Comparison of ENCODE assay signal across 1 mouse cellular context in genomic region chr9:70682202-70682601, GRCm38 (mm10).
TF ChIP-seq lines count a peak whose summit lies in the region.

No protein-coding gene starts in this region.

TF ChIP-seq in MEL, 35 proteins besides CTCF, POLR2A, EP300 and RAD21 (continued from another document):
- TF ChIP-seq BHLHE40 (IDR thresholded peaks at IDR 0.05; ENCODE audit: borderline replicate concordance, low read depth, low read length) (no peak), MYC (IDR thresholded peaks at IDR 0.05; ENCODE audit: low read depth, low read length) (no peak), E2F4 (IDR thresholded peaks at IDR 0.05; ENCODE audit: borderline replicate concordance, low read depth, low read length) (no peak), GATA1 (IDR thresholded peaks at IDR 0.05; ENCODE audit: low read depth, low read length) (peak; percentile 49; the same call in 1 of the 2 replicates), UBTF (IDR thresholded peaks at IDR 0.05; ENCODE audit: borderline replicate concordance, insufficient read depth, low read depth, low read length) (no peak), TAL1 (IDR thresholded peaks at IDR 0.05; ENCODE audit: low read length) (no peak), JUND (IDR thresholded peaks at IDR 0.05; ENCODE audit: low read depth, low read length) (no peak), NRF1 (IDR thresholded peaks at IDR 0.05; ENCODE audit: insufficient read depth, low read depth, low read length, poor library complexity, severe bottlenecking) (no peak), ETS1 (IDR thresholded peaks at IDR 0.05; ENCODE audit: low read depth, low read length) (no peak), ZNF384 (IDR thresholded peaks at IDR 0.05; ENCODE audit: low read depth, low read length) (peak; percentile 89)
